Mouse (Mus musculus): ENCODE measurements around the gene Mfsd2a.
"Not testable (repeated sequence)": the region's sequence is repeated elsewhere in the genome, so short reads cannot be mapped to it uniquely, and the experiment has no call there.

Mfsd2a gene

GRCm38 (mm10) chr4:122961100-122961567, at the start of gene Mfsd2a:
TSS of gene Mfsd2a (minus strand) at chr4:122961188.
- DNase-seq (ENCODE audit: low spot score in 2 of 2) = peak in 1 of 2 experiments; percentile 54

- DNase-seq (ENCODE audit: low spot score in 2 of 2) = no peak
These were observed 44.3 kb upstream of the Mfsd2a start for GRCm38 (mm10) chr4:123005054-123005966.

- DNase-seq (ENCODE audit: low spot score in 2 of 2) = no peak
These were observed 39.8 kb upstream of the Mfsd2a start for GRCm38 (mm10) chr4:123000617-123001342.

- no peak for DNase-seq (ENCODE audit: low spot score in 2 of 2)
These were observed 39.1 kb upstream of the Mfsd2a start for GRCm38 (mm10) chr4:123000130-123000529.

- no peak for DNase-seq (ENCODE audit: low spot score in 2 of 2)
These were observed 38.3 kb upstream of the Mfsd2a start for GRCm38 (mm10) chr4:122999263-122999691.

GRCm38 (mm10) chr4:122998537-122999262, 37.7 kb upstream of the Mfsd2a start:
- DNase-seq (ENCODE audit: low spot score in 2 of 2) = no peak

- DNase-seq (ENCODE audit: low spot score in 2 of 2) = peak; percentile 15 to 57
These were observed 35.8 kb upstream of the Mfsd2a start for GRCm38 (mm10) chr4:122996618-122997381.

- DNase-seq (ENCODE audit: low spot score in 2 of 2) = peak in 1 of 2 experiments; percentile 61
These were observed 35.2 kb upstream of the Mfsd2a start for GRCm38 (mm10) chr4:122996221-122996617.

GRCm38 (mm10) chr4:122995404-122996220, 34.6 kb upstream of the Mfsd2a start, which contains the start of gene Mycl:
TSS of gene Mycl (plus strand) at chr4:122995652.
- peak; percentile 79 to 90 for DNase-seq (ENCODE audit: low spot score in 2 of 2)

- no peak for DNase-seq (ENCODE audit: low spot score in 2 of 2)
These were observed 31.3 kb upstream of the Mfsd2a start for GRCm38 (mm10) chr4:122992276-122992675.

- no peak for DNase-seq (ENCODE audit: low spot score in 2 of 2)
These were observed 30.2 kb upstream of the Mfsd2a start for GRCm38 (mm10) chr4:122991177-122991576.

- not testable (repeated sequence) for DNase-seq (ENCODE audit: low spot score in 2 of 2)
These were observed 27.0 kb upstream of the Mfsd2a start for GRCm38 (mm10) chr4:122988004-122988403.

- no peak for DNase-seq (ENCODE audit: low spot score in 2 of 2)
These were observed 26.4 kb upstream of the Mfsd2a start for GRCm38 (mm10) chr4:122987421-122987820.

- DNase-seq (ENCODE audit: low spot score in 2 of 2) = peak in 1 of 2 experiments; percentile 18
These were observed 24.1 kb upstream of the Mfsd2a start for GRCm38 (mm10) chr4:122985110-122985509.

- DNase-seq (ENCODE audit: low spot score in 2 of 2) = no peak
These were observed 22.7 kb upstream of the Mfsd2a start for GRCm38 (mm10) chr4:122983486-122984261.

- DNase-seq (ENCODE audit: low spot score in 2 of 2) = no peak
These were observed 21.5 kb upstream of the Mfsd2a start for GRCm38 (mm10) chr4:122982537-122982936.

- no peak for DNase-seq (ENCODE audit: low spot score in 2 of 2)
These were observed 20.9 kb upstream of the Mfsd2a start for GRCm38 (mm10) chr4:122981930-122982329.

- DNase-seq (ENCODE audit: low spot score in 2 of 2) = no peak
These were observed 20.2 kb upstream of the Mfsd2a start for GRCm38 (mm10) chr4:122981238-122981637.

GRCm38 (mm10) chr4:122980684-122981083, 19.7 kb upstream of the Mfsd2a start:
- peak in 1 of 2 experiments; percentile 34 for DNase-seq (ENCODE audit: low spot score in 2 of 2)
